Mouse (Mus musculus) embryonic facial prominence, embryonic 10.5 days (tissue): ENCODE results near the gene Gal3st2c. TPM values are rescaled to one million over a fixed set of nuclear protein-coding genes. Genes with fewer than 3 reads are reported as not detected.
"Not testable (repeated sequence)": the region's sequence is repeated elsewhere in the genome, so short reads cannot be mapped to it uniquely, and the experiment has no call there.

Experiments used
- DNase-seq: peaks from one replicate; pipeline ENCODE4 v3.0.0-alpha.2; 2017; ENCODE audit warnings: low spot score
- H3K27ac ChIP-seq: fragments of 300-500 bp; sonication (generic); replicated peaks from 2 replicates; pipeline ENCODE4 v1.5.1; 2016; ENCODE audit warnings: mild to moderate bottlenecking
- H3K27me3 ChIP-seq: fragments of 300-500 bp; sonication (generic); replicated peaks from 2 replicates; pipeline ENCODE4 v1.6.1; 2016; ENCODE audit warnings: low read depth, mild to moderate bottlenecking; ENCODE audit not compliant: poor library complexity, severe bottlenecking
- H3K36me3 ChIP-seq: fragments of 300-500 bp; sonication (generic); replicated peaks from 2 replicates; pipeline ENCODE4 v1.6.1; 2016; ENCODE audit warnings: mild to moderate bottlenecking, moderate library complexity
- H3K4me1 ChIP-seq: fragments of 300-500 bp; sonication (generic); 2 replicates; pipeline ENCODE4 v1.6.1; 2016
- H3K4me3 ChIP-seq: fragments of 300-500 bp; sonication (generic); 2 replicates; pipeline ENCODE4 v1.5.1; 2016; ENCODE audit warnings: mild to moderate bottlenecking, moderate library complexity
- H3K9me3 ChIP-seq: fragments of 300-500 bp; sonication (generic); 2 replicates; pipeline ENCODE4 v1.6.1; 2016; ENCODE audit warnings: mild to moderate bottlenecking
- WGBS: fragments of 180-500 bp; shearing (Covaris S2); methylation state at CpG from one replicate; pipeline ENCODE4 v1.1.7; 2016; 5-methylcytosine and 5-hydroxymethylcytosine counted together
- polyA plus RNA-seq: library from polyadenylated mRNA; unstranded; fragments of >200 nt; fragmentation: Nextera tagmentation; extraction: Ambion mirVana; gene quantifications from 2 replicates; pipeline ENCODE4 v1.2.1, GENCODE M21; 2016

The Gal3st2c gene
- polyA plus RNA-seq = not detected in 2 replicates

GRCm38 (mm10) chr1:93990209-93990608 is at the start of gene Gal3st2c:
Gene Gal3st2c, plus strand, starts transcription at chr1:93990509.
- H3K9me3 ChIP-seq, H3K4me1 ChIP-seq, H3K27me3 ChIP-seq, H3K36me3 ChIP-seq, H3K27ac ChIP-seq, DNase-seq, H3K4me3 ChIP-seq: not testable (repeated sequence)
- 88% methylated on average over 8 of the region's 8 CpGs for WGBS

GRCm38 (mm10) chr1:93949087-93949486 is 41.2 kb upstream of the Gal3st2c start:
- DNase-seq, H3K27ac ChIP-seq, H3K4me1 ChIP-seq, H3K36me3 ChIP-seq, H3K4me3 ChIP-seq, H3K27me3 ChIP-seq, H3K9me3 ChIP-seq: not testable (repeated sequence)
- no CpG with 5 or more reads among the region's 11 CpGs for WGBS

- not testable (repeated sequence) for H3K27me3 ChIP-seq, H3K9me3 ChIP-seq, DNase-seq, H3K27ac ChIP-seq, H3K4me3 ChIP-seq, H3K36me3 ChIP-seq, H3K4me1 ChIP-seq
- no CpG with 5 or more reads among the region's 1 CpGs for WGBS
These were observed 23.8 kb upstream of the Gal3st2c start for GRCm38 (mm10) chr1:93966489-93966888.

- H3K4me1 ChIP-seq = not testable (repeated sequence)
These were observed 19.9 kb upstream of the Gal3st2c start for GRCm38 (mm10) chr1:93970380-93970779.

GRCm38 (mm10) chr1:93970797-93971196 is 19.5 kb upstream of the Gal3st2c start:
- not testable (repeated sequence) for DNase-seq

More at GRCm38 (mm10) chr1:93970380-93970779, 19.9 kb upstream of the Gal3st2c start:
- H3K27me3 ChIP-seq, H3K36me3 ChIP-seq, DNase-seq, H3K9me3 ChIP-seq, H3K4me3 ChIP-seq, H3K27ac ChIP-seq: not testable (repeated sequence)
- WGBS = 83% methylated on average over 5 of the region's 5 CpGs

GRCm38 (mm10) chr1:93975764-93976163 is 14.5 kb upstream of the Gal3st2c start:
- H3K4me3 ChIP-seq, DNase-seq, H3K27ac ChIP-seq, H3K27me3 ChIP-seq, H3K4me1 ChIP-seq, H3K9me3 ChIP-seq, H3K36me3 ChIP-seq: not testable (repeated sequence)
- WGBS = 88% methylated on average over 2 of the region's 4 CpGs

More at GRCm38 (mm10) chr1:93970797-93971196, 19.5 kb upstream of the Gal3st2c start:
- not testable (repeated sequence) for H3K27ac ChIP-seq, H3K36me3 ChIP-seq, H3K4me3 ChIP-seq, H3K27me3 ChIP-seq, H3K4me1 ChIP-seq, H3K9me3 ChIP-seq
- no CpG with 5 or more reads among the region's 4 CpGs for WGBS

GRCm38 (mm10) chr1:93978287-93978686 is 12.0 kb upstream of the Gal3st2c start:
- DNase-seq, H3K4me1 ChIP-seq, H3K27me3 ChIP-seq, H3K9me3 ChIP-seq, H3K36me3 ChIP-seq, H3K27ac ChIP-seq, H3K4me3 ChIP-seq: not testable (repeated sequence)
- WGBS = no CpG with 5 or more reads among the region's 7 CpGs

GRCm38 (mm10) chr1:93980932-93981331 is 9.4 kb upstream of the Gal3st2c start:
- WGBS = 57% methylated on average over 1 of the region's 2 CpGs
- not testable (repeated sequence) for DNase-seq, H3K27ac ChIP-seq

GRCm38 (mm10) chr1:93986167-93986566 is 4.1 kb upstream of the Gal3st2c start:
- 91% methylated on average over 3 of the region's 3 CpGs for WGBS
- Histone ChIP-seq H3K4me1 (no peaks in the 10 kb centered on the region), H3K27ac (no peak overlapping the region), H3K36me3 (no peaks in the 10 kb centered on the region), H3K4me3 (no peak overlapping the region), H3K27me3 (no peaks in the 10 kb centered on the region), H3K9me3 (no peaks in the 10 kb centered on the region)
- no peak for DNase-seq

More at GRCm38 (mm10) chr1:93980932-93981331, 9.4 kb upstream of the Gal3st2c start:
- H3K36me3 ChIP-seq, H3K27me3 ChIP-seq, H3K9me3 ChIP-seq, H3K4me3 ChIP-seq, H3K4me1 ChIP-seq: not testable (repeated sequence)

GRCm38 (mm10) chr1:93988786-93989185 is 1.5 kb upstream of the Gal3st2c start:
- WGBS = 71% methylated on average over 3 of the region's 3 CpGs
- DNase-seq = no peak
- H3K27ac ChIP-seq = no peak overlapping the region

GRCm38 (mm10) chr1:93991068-93991467 is 759 bp downstream of the Gal3st2c start:
- H3K27me3 ChIP-seq, H3K27ac ChIP-seq, H3K4me1 ChIP-seq, H3K4me3 ChIP-seq, DNase-seq, H3K36me3 ChIP-seq, H3K9me3 ChIP-seq: not testable (repeated sequence)
- 67% methylated on average over 2 of the region's 2 CpGs for WGBS

More at GRCm38 (mm10) chr1:93988786-93989185, 1.5 kb upstream of the Gal3st2c start:
- Histone ChIP-seq H3K27me3 (no peaks in the 10 kb centered on the region), H3K9me3 (no peaks in the 10 kb centered on the region), H3K4me1 (no peaks in the 10 kb centered on the region), H3K36me3 (no peaks in the 10 kb centered on the region), H3K4me3 (no peak overlapping the region)

- not testable (repeated sequence) for DNase-seq, H3K27ac ChIP-seq, H3K4me3 ChIP-seq, H3K4me1 ChIP-seq, H3K9me3 ChIP-seq, H3K27me3 ChIP-seq, H3K36me3 ChIP-seq
- 86% methylated on average over 3 of the region's 3 CpGs for WGBS
These were observed 1.2 kb downstream of the Gal3st2c start for GRCm38 (mm10) chr1:93991491-93991890.

GRCm38 (mm10) chr1:94001023-94001422 is 10.7 kb downstream of the Gal3st2c start:
- H3K27ac ChIP-seq = no peak overlapping the region
- H3K9me3 ChIP-seq = no peaks in the 10 kb centered on the region
- H3K27me3 ChIP-seq = no peaks in the 10 kb centered on the region
- no peaks in the 10 kb centered on the region for H3K36me3 ChIP-seq
- no peak overlapping the region for H3K4me3 ChIP-seq
- 89% methylated on average over 2 of the region's 2 CpGs for WGBS
- no peak for DNase-seq
- no peaks in the 10 kb centered on the region for H3K4me1 ChIP-seq
